Mouse (Mus musculus) MEL (cell line): Measurements from ENCODE around the gene Flvcr1. TPM values are rescaled to one million over a fixed set of nuclear protein-coding genes. Genes with fewer than 3 reads are reported as not detected.
A peak's percentile ranks its signal among the peaks of the same experiment; 100 is the strongest.

Source experiments
- DNase-seq: peaks from one replicate; pipeline ENCODE4 v3.0.0; 2011; ENCODE audit warnings: low read depth, low spot score
- H3K27ac ChIP-seq: 2 replicates; pipeline ENCODE4 v1.5.1; 2012; ENCODE audit warnings: low read depth, mild to moderate bottlenecking, control low read depth, low read length, moderate library complexity; ENCODE audit not compliant: control insufficient read depth
- H3K27me3 ChIP-seq, 2 experiments: fragments of 150-350 bp in 1 of 2; sonication (generic) in 1 of 2; 2 replicates each; pipeline ENCODE4 v1.6.1; 2012; ENCODE audit warnings: low read length in 2 of 2, mild to moderate bottlenecking in 2 of 2, improper control_type of control experiment in 1 of 2, moderate library complexity in 1 of 2; ENCODE audit not compliant: insufficient read depth in 2 of 2, control insufficient read depth in 1 of 2
- H3K36me3 ChIP-seq, 2 experiments: 2 replicates each; pipeline ENCODE4 v1.6.1; 2012 to 2014; ENCODE audit warnings: low read length in 2 of 2, improper control_type of control experiment in 1 of 2, inconsistent platforms in 1 of 2, mild to moderate bottlenecking in 1 of 2; ENCODE audit not compliant: insufficient read depth in 2 of 2, control insufficient read depth in 1 of 2
- H3K4me1 ChIP-seq, 2 experiments: fragments of 150-350 bp in 1 of 2; sonication (generic) in 1 of 2; 2 replicates each; pipeline ENCODE4 v1.6.1; 2012; ENCODE audit warnings: low read length in 2 of 2, improper control_type of control experiment in 1 of 2, mild to moderate bottlenecking in 1 of 2; ENCODE audit not compliant: insufficient read depth in 2 of 2, control insufficient read depth in 1 of 2
- H3K4me3 ChIP-seq, 2 experiments: fragments of 150-350 bp in 1 of 2; sonication (generic) in 1 of 2; 2 replicates each; pipeline ENCODE4 v1.5.1; 2012; ENCODE audit warnings: low read depth in 2 of 2, low read length in 2 of 2, mild to moderate bottlenecking in 2 of 2, moderate library complexity in 2 of 2, control low read depth in 1 of 2, improper control_type of control experiment in 1 of 2; ENCODE audit not compliant: control insufficient read depth in 1 of 2, insufficient read depth in 1 of 2
- H3K79me2 ChIP-seq: 2 replicates; pipeline ENCODE4 v1.6.1; 2012; ENCODE audit warnings: mild to moderate bottlenecking, low read length, moderate library complexity; ENCODE audit not compliant: control insufficient read depth, poor library complexity, insufficient read depth
- H3K9ac ChIP-seq: 2 replicates; pipeline ENCODE4 v1.6.1; 2012; ENCODE audit warnings: low read depth, mild to moderate bottlenecking, control low read depth, low read length, moderate library complexity; ENCODE audit not compliant: control insufficient read depth, poor library complexity, severe bottlenecking
- H3K9me3 ChIP-seq: fragments of 150-350 bp; sonication (generic); replicated peaks from 2 replicates; pipeline ENCODE4 v1.6.1; 2012; ENCODE audit warnings: mild to moderate bottlenecking, low read length, improper control_type of control experiment, moderate library complexity; ENCODE audit not compliant: insufficient read depth
- BHLHE40 ChIP-seq: IDR thresholded peaks from 2 replicates; pipeline ENCODE4 v1.6.1; 2012; ENCODE audit warnings: low read depth, mild to moderate bottlenecking, inconsistent platforms, low read length, improper control_type of control experiment, borderline replicate concordance
- CHD1 ChIP-seq: IDR thresholded peaks from 2 replicates; pipeline ENCODE4 v1.6.1; 2012; ENCODE audit warnings: low read depth, mild to moderate bottlenecking, inconsistent platforms, low read length, improper control_type of control experiment
- ELF1 ChIP-seq: IDR thresholded peaks from 2 replicates; pipeline ENCODE4 v1.6.1; 2014; ENCODE audit warnings: low read depth, mild to moderate bottlenecking, inconsistent platforms, low read length, improper control_type of control experiment, moderate library complexity
- EP300 ChIP-seq, 2 experiments: IDR thresholded peaks; 2 replicates each; pipeline ENCODE4 v1.6.1; 2011; ENCODE audit warnings: improper control_type of control experiment in 2 of 2, low read length in 2 of 2, low read depth in 1 of 2, mild to moderate bottlenecking in 1 of 2
- GATA1 ChIP-seq: IDR thresholded peaks from 2 replicates; pipeline ENCODE4 v1.6.1; 2011; ENCODE audit warnings: low read depth, low read length, improper control_type of control experiment
- JUND ChIP-seq: IDR thresholded peaks from 2 replicates; pipeline ENCODE4 v1.6.1; 2011; ENCODE audit warnings: low read depth, mild to moderate bottlenecking, improper control_type of control experiment, low read length
- KAT2A ChIP-seq: conservative IDR thresholded peaks from 2 replicates; pipeline ENCODE4 v1.6.1; 2012; ENCODE audit warnings: low read depth, low read length, improper control_type of control experiment, inconsistent platforms
- MAFK ChIP-seq: IDR thresholded peaks from 2 replicates; pipeline ENCODE4 v1.6.1; 2011; ENCODE audit warnings: low read depth, mild to moderate bottlenecking, low read length, improper control_type of control experiment, borderline replicate concordance
- MAX ChIP-seq: IDR thresholded peaks from 2 replicates; pipeline ENCODE4 v1.6.1; 2011; ENCODE audit warnings: low read length, improper control_type of control experiment
- MAZ ChIP-seq: IDR thresholded peaks from 2 replicates; pipeline ENCODE4 v1.6.1; 2012; ENCODE audit warnings: low read depth, mild to moderate bottlenecking, inconsistent platforms, low read length, improper control_type of control experiment
- MXI1 ChIP-seq: IDR thresholded peaks from 2 replicates; pipeline ENCODE4 v1.6.1; 2011; ENCODE audit warnings: mild to moderate bottlenecking, low read depth, low read length, improper control_type of control experiment
- POLR2A ChIP-seq, 2 experiments: IDR thresholded peaks; 2 replicates each; pipeline ENCODE4 v1.6.1; 2011 to 2012; ENCODE audit warnings: low read length in 2 of 2, mild to moderate bottlenecking in 2 of 2, control low read depth in 1 of 2, improper control_type of control experiment in 1 of 2, low read depth in 1 of 2, moderate library complexity in 1 of 2; ENCODE audit not compliant: control insufficient read depth in 1 of 2, insufficient read depth in 1 of 2, poor library complexity in 1 of 2
- RCOR1 ChIP-seq: IDR thresholded peaks from 2 replicates; pipeline ENCODE4 v1.6.1; 2012; ENCODE audit warnings: low read depth, mild to moderate bottlenecking, inconsistent platforms, low read length, improper control_type of control experiment
- TCF12 ChIP-seq: IDR thresholded peaks from 2 replicates; pipeline ENCODE4 v1.6.1; 2014; ENCODE audit warnings: low read depth, mild to moderate bottlenecking, inconsistent platforms, low read length, improper control_type of control experiment, moderate library complexity
- USF1 ChIP-seq: IDR thresholded peaks from 2 replicates; pipeline ENCODE4 v1.6.1; 2014; ENCODE audit warnings: low read depth, mild to moderate bottlenecking, inconsistent platforms, low read length, improper control_type of control experiment, moderate library complexity
- ZC3H11A ChIP-seq: IDR thresholded peaks from 2 replicates; pipeline ENCODE4 v1.6.1; 2012; ENCODE audit warnings: low read depth, mild to moderate bottlenecking, inconsistent platforms, low read length, improper control_type of control experiment
- ZKSCAN1 ChIP-seq: IDR thresholded peaks from 2 replicates; pipeline ENCODE4 v1.6.1; 2012; ENCODE audit warnings: low read depth, mild to moderate bottlenecking, inconsistent platforms, low read length, improper control_type of control experiment, moderate library complexity
- ZMIZ1 ChIP-seq: IDR thresholded peaks from 2 replicates; pipeline ENCODE4 v1.6.1; 2012; ENCODE audit warnings: low read depth, mild to moderate bottlenecking, inconsistent platforms, low read length, improper control_type of control experiment, moderate library complexity
- ZNF384 ChIP-seq: IDR thresholded peaks from 2 replicates; pipeline ENCODE4 v1.6.1; 2012; ENCODE audit warnings: low read depth, mild to moderate bottlenecking, inconsistent platforms, low read length, improper control_type of control experiment
- polyA plus RNA-seq, 2 experiments: library from polyadenylated mRNA; stranded (reverse) in 1 of 2; unstranded in 1 of 2; fragments of >175 nt in 1 of 2; fragments of >200 nt in 1 of 2; gene quantifications; 2 replicates each; pipeline versions ENCODE4 v1.2.1 to v1.2.4; 2012; ENCODE audit warnings: low replicate concordance in 2 of 2, low read depth in 1 of 2; ENCODE audit not compliant: insufficient read length in 2 of 2, insufficient read depth in 1 of 2, missing spikeins in 1 of 2
- total RNA-seq: library from RNA; depleted of rRNA; stranded (reverse); fragments of 300-350 nt; gene quantifications from 2 replicates; pipeline ENCODE4 v1.2.3, GENCODE M21; 2012

The Flvcr1 gene
- total and polyA plus RNA-seq, 3 experiments, result 19.1 to 36.9 TPM; not detected in 1

DNA sequence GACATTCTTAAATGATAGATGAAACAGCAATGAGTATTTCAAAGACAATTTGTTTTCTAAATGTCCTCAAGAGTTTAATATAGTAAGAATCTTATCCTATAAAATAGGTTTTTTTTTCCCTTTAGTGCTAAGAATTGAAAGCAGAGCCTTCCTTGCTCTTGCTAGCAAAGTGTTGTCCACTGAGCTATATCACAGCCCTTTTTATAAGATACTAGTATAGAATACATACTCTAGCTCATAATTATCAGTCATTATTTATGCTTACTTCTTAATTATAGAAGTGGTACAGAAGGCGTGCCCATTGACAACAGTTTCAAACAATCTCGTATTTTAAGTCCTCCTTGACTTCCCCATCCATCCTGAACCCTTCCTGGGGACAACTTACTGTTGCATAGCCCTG, 38.6 kb upstream of the Flvcr1 start:
- H3K36me3 ChIP-seq, result peaks cover 6 to 15% of the 10 kb centered on the region in 2 experiments; a peak in 3 of 4 replicates
- no peak overlapping the region for H3K9ac ChIP-seq
- TF ChIP-seq ZNF384 (peak; percentile 83), ZMIZ1 (no peak)

DNA sequence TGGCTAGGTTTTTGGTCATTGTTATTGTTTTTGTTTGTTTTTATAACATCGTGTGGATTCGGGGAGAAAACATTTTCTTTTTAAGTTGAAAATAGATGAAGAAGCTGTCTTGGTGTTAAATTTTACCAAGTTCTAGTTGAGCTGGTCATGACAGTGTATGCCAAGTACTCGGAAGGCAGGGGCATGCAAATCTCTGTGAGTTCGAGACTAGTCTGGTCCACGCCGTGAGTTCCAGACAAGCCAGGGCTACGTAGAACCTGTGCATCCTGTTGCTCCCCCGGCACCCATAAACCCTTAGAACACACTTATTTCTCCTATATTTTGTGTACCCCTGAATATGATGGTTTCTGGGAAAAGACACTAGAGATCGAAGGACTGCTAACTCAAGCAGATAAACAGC, 37.7 kb upstream of the Flvcr1 start:
- Histone ChIP-seq H3K4me1 (peaks cover 5 to 16% of the 10 kb centered on the region in 2 experiments; a peak in 3 of 4 replicates), H3K27me3 (no peaks in the 10 kb centered on the region), H3K36me3 (peaks cover 2 to 15% of the 10 kb centered on the region in 2 experiments; a peak in 3 of 4 replicates), H3K9ac (peak overlapping the region; percentile 90), H3K27ac (peak overlapping the region; percentile 66), H3K9me3 (no peaks in the 10 kb centered on the region), H3K79me2 (peaks cover 20% of the 10 kb centered on the region), H3K4me3 (peak overlapping the region; percentile 40 to 88)
- DNase-seq, result peak; percentile 49
- TF ChIP-seq POLR2A (IDR thresholded peaks at IDR 0.05; ENCODE audit: control insufficient read depth in 1 of 2, insufficient read depth in 1 of 2, low read depth in 1 of 2, low read length in 2 of 2, poor library complexity in 1 of 2) (no peak), ZC3H11A (no peak), ZKSCAN1 (no peak), KAT2A (no peak), CHD1 (0 out of 2 replicates have a peak, but pooled peaks have one; percentile 73), RCOR1 (no peak), MXI1 (0 out of 2 replicates have a peak, but pooled peaks have one; percentile 13), ELF1 (no peak), MAX (no peak; the same call in 1 of the 2 replicates), MAFK (no peak), TCF12 (no peak), ZMIZ1 (no peak), BHLHE40 (no peak), GATA1 (no peak), JUND (no peak), EP300 (IDR thresholded peaks at IDR 0.05; ENCODE audit: low read depth in 1 of 2, low read length in 2 of 2) (no peak), USF1 (no peak), MAZ (no peak)

More for the DNA sequence above, 38.6 kb upstream of the Flvcr1 start:
- Histone ChIP-seq H3K4me1 (peaks cover 5 to 16% of the 10 kb centered on the region in 2 experiments; a peak in 3 of 4 replicates), H3K27me3 (no peaks in the 10 kb centered on the region), H3K4me3 (peak overlapping the region in 1 of 2 experiments; percentile 40; a peak in 2 of 4 replicates), H3K27ac (no peak overlapping the region), H3K79me2 (peaks cover 20% of the 10 kb centered on the region), H3K9me3 (no peaks in the 10 kb centered on the region)
- DNase-seq, result no peak
